In genomic region chr11:19919785-19920671, GRCm38 (mm10) we compare ENCODE assay signal across 8 mouse cellular contexts. TPM values are rescaled to one million over a fixed set of nuclear protein-coding genes. Genes with fewer than 3 reads are reported as not detected.
DNase-seq lines count a peak whose midpoint lies in the region; ATAC-seq and TF ChIP-seq lines count a peak whose summit lies in the region.

No protein-coding gene starts in this region.

- TF ChIP-seq CTCF in testis, adult 2 months (IDR thresholded peaks at IDR 0.05; ENCODE audit: control insufficient read depth, insufficient read depth, insufficient replicate concordance, low read depth, low read length): no peak

- H3K9ac ChIP-seq in forebrain, embryonic 13.5 days: peak overlapping the region; percentile 73
- H3K9ac ChIP-seq in neural tube, embryonic 13.5 days: peak overlapping the region; percentile 70

- under 1% methylated on average over 70 of the region's 70 CpGs for WGBS in forebrain, embryonic 13.5 days
- under 1% methylated on average over 70 of the region's 70 CpGs for WGBS in neural tube, embryonic 13.5 days

- peak; percentile 54 for ATAC-seq in cerebellum, adult (ENCODE audit: insufficient number of reproducible peaks, low FRiP score, low TSS enrichment)
- ATAC-seq in forebrain, embryonic 13.5 days: peak; percentile 74
- ATAC-seq in neural tube, embryonic 13.5 days (ENCODE audit: low read depth): peak; percentile 72

- peak overlapping the region; percentile 79 for H3K4me2 ChIP-seq in forebrain, embryonic 13.5 days
- peak overlapping the region; percentile 66 for H3K4me2 ChIP-seq in neural tube, embryonic 13.5 days

- peak overlapping the region; percentile 83 for H3K27ac ChIP-seq in forebrain, embryonic 13.5 days
- peak overlapping the region; percentile 90 for H3K27ac ChIP-seq in neural tube, embryonic 13.5 days (replicated peaks)
- peak overlapping the region; percentile 69 for H3K27ac ChIP-seq in testis, adult 2 months (ENCODE audit: control insufficient read depth, insufficient read depth, low read depth, low read length)

- intact Hi-C loops in heart, postnatal 10 days (cut with DNase I): loop anchor here (1.0 to 2.0 kb wide), 2 partner anchors 89 to 111 kb away; no protein-coding TSS in a partner anchor

- no peak for TF ChIP-seq POLR2A in testis, adult 2 months (IDR thresholded peaks at IDR 0.05; ENCODE audit: control insufficient read depth, low read depth, low read length)

- H3K4me3 ChIP-seq in forebrain, embryonic 13.5 days: peak overlapping the region; percentile 65
- H3K4me3 ChIP-seq in neural tube, embryonic 13.5 days: peak overlapping the region; percentile 52
- peak overlapping the region; percentile 75 for H3K4me3 ChIP-seq in testis, adult 2 months (ENCODE audit: control insufficient read depth, low read depth, low read length)

- peaks cover 18% of the 10 kb centered on the region for H3K4me1 ChIP-seq in forebrain, embryonic 13.5 days
- peaks cover 33% of the 10 kb centered on the region for H3K4me1 ChIP-seq in neural tube, embryonic 13.5 days (replicated peaks)
- H3K4me1 ChIP-seq in testis, adult 2 months (ENCODE audit: control insufficient read depth, insufficient read depth, low read length): peaks cover 13% of the 10 kb centered on the region

- H3K27me3 ChIP-seq in forebrain, embryonic 13.5 days: peaks cover 10% of the 10 kb centered on the region; the same call in 1 of the 2 replicates
- H3K27me3 ChIP-seq in neural tube, embryonic 13.5 days: no peaks in the 10 kb centered on the region
- no peaks in the 10 kb centered on the region for H3K27me3 ChIP-seq in testis, adult 2 months (ENCODE audit: control insufficient read depth, insufficient read depth, low read length)

- H3K9me3 ChIP-seq in forebrain, embryonic 13.5 days (replicated peaks): no peaks in the 10 kb centered on the region
- H3K9me3 ChIP-seq in neural tube, embryonic 13.5 days: no peaks in the 10 kb centered on the region

- no peaks in the 10 kb centered on the region for H3K36me3 ChIP-seq in forebrain, embryonic 13.5 days (ENCODE audit: poor library complexity, severe bottlenecking)
- H3K36me3 ChIP-seq in neural tube, embryonic 13.5 days: no peaks in the 10 kb centered on the region
- H3K36me3 ChIP-seq in testis, adult 2 months (ENCODE audit: control insufficient read depth, insufficient read depth, low read length): no peaks in the 10 kb centered on the region

- DNase-seq in ES-CJ7 (ENCODE audit: low read depth, low spot score): peak; percentile 70
- peak; percentile 90 to 93 for DNase-seq in heart, postnatal 10 days
- peak; percentile 88 to 93 for DNase-seq in kidney, postnatal 4 days
- DNase-seq in lung, adult 18-20 months: peak; percentile 86 to 90

RNA-seq across cellular contexts. Expression of gene Spred2, which starts 4.1 kb away (rescaled TPM):
- 6.9 and 7.6 TPM in 2 replicates for polyA plus RNA-seq in forebrain, embryonic 13.5 days (2015; fragmentation: Nextera tagmentation; extraction: Ambion mirVana)
- 10 to 100 TPM; 28.4 to 33.4 TPM for total RNA-seq in heart, postnatal 10 days (2021)
- 6.5 and 8.5 TPM in 2 replicates for polyA plus RNA-seq in neural tube, embryonic 13.5 days (2015; fragmentation: Nextera tagmentation; extraction: Ambion mirVana)
- 2.6 and 3.4 TPM in 2 replicates for polyA plus RNA-seq in testis, adult 2 months (2012; rRNA removed)

Comparison
In these comparisons a context has a peak if more than half of its experiments do, and no peak if none do; other contexts are left out.
1. Peak in every context shown above with its lines: DNase-seq, ATAC-seq, H3K4me3 ChIP-seq and H3K27ac ChIP-seq.